Mouse (Mus musculus) retina, postnatal 7 days (tissue): ENCODE results near the gene Il9.

Source experiments
- DNase-seq: peaks from one replicate; pipeline ENCODE4 v3.0.0-alpha.2; 2012; ENCODE audit warnings: low read depth, low spot score

Gene Il9

GRCm38 (mm10) chr13:56482146-56482545 lies at the start of gene Il9:
Gene Il9 (minus strand): TSS chr13:56482246.
- no peak for DNase-seq

GRCm38 (mm10) chr13:56529685-56530084 lies 47.6 kb upstream of the Il9 start:
- DNase-seq = no peak

GRCm38 (mm10) chr13:56529031-56529430 lies 47.0 kb upstream of the Il9 start:
- no peak for DNase-seq

- no peak for DNase-seq
These were observed 46.2 kb upstream of the Il9 start for GRCm38 (mm10) chr13:56528281-56528680.

GRCm38 (mm10) chr13:56527846-56528245 lies 45.8 kb upstream of the Il9 start:
- DNase-seq = no peak

- DNase-seq = no peak
These were observed 44.8 kb upstream of the Il9 start for GRCm38 (mm10) chr13:56526871-56527270.

- no peak for DNase-seq
These were observed 40.7 kb upstream of the Il9 start for GRCm38 (mm10) chr13:56522821-56523167.

GRCm38 (mm10) chr13:56522081-56522820 lies 40.2 kb upstream of the Il9 start, which contains the start of gene Fbxl21:
Gene Fbxl21 (plus strand): TSS chr13:56522472.
- DNase-seq = peak; percentile 83

- peak; percentile 51 for DNase-seq
These were observed 34.8 kb upstream of the Il9 start for GRCm38 (mm10) chr13:56516816-56517215.

GRCm38 (mm10) chr13:56516311-56516710 lies 34.3 kb upstream of the Il9 start:
- no peak for DNase-seq

GRCm38 (mm10) chr13:56513595-56513994 lies 31.5 kb upstream of the Il9 start:
- no peak for DNase-seq

GRCm38 (mm10) chr13:56509796-56510195 lies 27.8 kb upstream of the Il9 start:
- no peak for DNase-seq

- no peak for DNase-seq
These were observed 24.9 kb upstream of the Il9 start for GRCm38 (mm10) chr13:56506871-56507496.

- DNase-seq = no peak
These were observed 19.9 kb upstream of the Il9 start for GRCm38 (mm10) chr13:56501866-56502420.

GRCm38 (mm10) chr13:56500636-56501035 lies 18.6 kb upstream of the Il9 start:
- no peak for DNase-seq

GRCm38 (mm10) chr13:56500132-56500531 lies 18.1 kb upstream of the Il9 start:
- DNase-seq = no peak

- DNase-seq = no peak
These were observed 12.4 kb upstream of the Il9 start for GRCm38 (mm10) chr13:56494440-56494839.

GRCm38 (mm10) chr13:56488012-56488411 lies 6.0 kb upstream of the Il9 start:
- no peak for DNase-seq

- DNase-seq = no peak
These were observed 4.0 kb downstream of the Il9 start for GRCm38 (mm10) chr13:56478027-56478426.

GRCm38 (mm10) chr13:56477271-56477670 lies 4.8 kb downstream of the Il9 start:
- DNase-seq = no peak

- no peak for DNase-seq
These were observed 5.3 kb downstream of the Il9 start for GRCm38 (mm10) chr13:56476790-56477189.

- peak; percentile 52 for DNase-seq
These were observed 6.7 kb downstream of the Il9 start for GRCm38 (mm10) chr13:56475363-56475762.

- DNase-seq = no peak
These were observed 9.4 kb downstream of the Il9 start for GRCm38 (mm10) chr13:56472661-56473060.
